Mouse (Mus musculus) neural tube, embryonic 10.5 days (tissue): ENCODE results near the gene Hsd17b13.
"Not testable (repeated sequence)": the region's sequence is repeated elsewhere in the genome, so short reads cannot be mapped to it uniquely, and the experiment has no call there.

Source experiments
- DNase-seq: peaks from one replicate; pipeline ENCODE4 v3.0.0-alpha.2; 2017; ENCODE audit warnings: low spot score; ENCODE audit errors: extremely low spot score

Gene Hsd17b13

DNA sequence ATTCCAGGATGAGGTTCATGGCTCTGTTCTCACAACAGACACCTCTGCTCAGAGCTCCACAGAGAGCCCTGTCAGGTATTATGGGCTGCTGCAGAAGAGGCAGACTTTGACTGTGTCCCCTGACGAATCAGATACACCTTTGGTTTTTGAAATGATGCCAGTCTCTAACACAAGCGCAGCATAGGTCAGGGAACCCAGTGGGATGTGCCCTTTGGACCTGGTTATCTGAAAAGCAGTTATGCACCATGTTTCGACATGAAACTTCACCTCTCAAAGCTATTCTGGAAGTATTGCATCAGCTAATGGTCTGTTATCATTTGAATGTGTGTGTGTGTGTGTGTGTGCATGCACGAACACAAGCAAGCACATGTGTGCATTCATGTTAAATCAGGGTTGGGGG is at the start of gene Hsd17b13:
TSS of gene Hsd17b13 (minus strand) at position 114 of the 400 bp plus-strand sequence.
- no peak for DNase-seq

DNA sequence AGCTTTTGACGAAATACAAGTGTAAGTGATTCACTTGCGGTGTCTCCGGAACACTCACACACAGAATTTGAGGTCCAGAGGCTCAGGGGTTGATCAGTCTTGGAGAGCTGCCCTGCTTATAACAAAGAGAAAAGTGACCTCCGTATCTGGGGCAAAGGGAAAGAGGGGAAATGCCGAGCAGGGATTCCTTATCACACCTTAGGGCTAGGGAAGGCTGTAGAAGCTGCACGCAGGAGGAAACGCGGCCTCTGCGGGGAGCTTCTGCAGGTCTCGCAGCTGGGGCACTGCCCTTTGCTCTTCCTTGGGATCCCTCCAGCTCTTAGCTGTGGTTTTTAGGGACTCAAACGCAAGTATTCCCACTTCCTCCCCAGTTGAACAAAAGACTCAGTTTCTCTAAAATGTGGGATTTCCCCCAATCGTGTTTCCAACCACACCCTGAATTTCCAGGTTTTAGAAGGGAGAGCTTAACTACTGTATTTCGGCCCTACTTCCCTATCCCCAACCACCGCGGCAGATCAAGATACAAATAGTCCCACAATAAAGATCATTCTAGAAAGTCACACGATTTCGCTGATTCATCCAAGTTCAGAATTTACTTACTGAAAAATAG is 48.1 kb upstream of the Hsd17b13 start:
- no peak for DNase-seq

DNA sequence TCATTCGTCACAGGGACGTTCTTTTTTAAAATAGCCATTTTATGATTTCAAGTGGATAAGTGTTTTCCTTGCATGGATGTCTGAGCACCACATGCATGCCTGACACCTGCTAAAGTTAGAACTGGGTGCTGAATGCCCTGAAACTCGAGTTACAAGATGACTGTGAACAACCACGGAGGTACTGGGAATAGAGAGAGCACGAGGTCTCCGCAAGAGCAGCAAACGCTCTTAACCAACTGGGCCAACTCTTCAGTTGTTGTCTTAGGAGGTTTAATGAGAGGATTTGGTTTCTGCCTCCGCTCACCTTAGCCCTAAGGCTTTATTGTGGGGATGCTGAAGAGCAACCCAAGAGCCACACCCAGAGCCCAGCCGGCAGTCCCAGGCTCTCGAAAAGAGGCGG is 47.6 kb upstream of the Hsd17b13 start:
- DNase-seq = no peak

DNA sequence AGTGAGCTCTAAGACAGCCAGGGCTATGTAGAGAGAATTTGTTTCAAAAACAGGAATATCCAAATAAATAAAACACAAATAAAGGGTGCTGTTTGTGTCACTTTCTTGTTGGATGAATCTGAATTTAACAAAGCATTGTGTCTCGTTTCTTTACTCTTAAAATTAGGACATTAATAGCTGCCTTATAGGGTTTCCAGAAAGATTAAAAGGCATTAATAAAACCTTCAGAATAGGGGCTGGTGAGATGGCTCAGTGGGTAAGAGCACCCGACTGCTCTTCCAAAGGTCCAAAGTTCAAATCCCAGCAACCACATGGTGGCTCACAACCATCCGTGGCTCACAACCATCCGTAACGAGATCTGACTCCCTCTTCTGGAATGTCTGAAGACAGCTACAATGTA is 47.0 kb upstream of the Hsd17b13 start:
- DNase-seq = not testable (repeated sequence)

DNA sequence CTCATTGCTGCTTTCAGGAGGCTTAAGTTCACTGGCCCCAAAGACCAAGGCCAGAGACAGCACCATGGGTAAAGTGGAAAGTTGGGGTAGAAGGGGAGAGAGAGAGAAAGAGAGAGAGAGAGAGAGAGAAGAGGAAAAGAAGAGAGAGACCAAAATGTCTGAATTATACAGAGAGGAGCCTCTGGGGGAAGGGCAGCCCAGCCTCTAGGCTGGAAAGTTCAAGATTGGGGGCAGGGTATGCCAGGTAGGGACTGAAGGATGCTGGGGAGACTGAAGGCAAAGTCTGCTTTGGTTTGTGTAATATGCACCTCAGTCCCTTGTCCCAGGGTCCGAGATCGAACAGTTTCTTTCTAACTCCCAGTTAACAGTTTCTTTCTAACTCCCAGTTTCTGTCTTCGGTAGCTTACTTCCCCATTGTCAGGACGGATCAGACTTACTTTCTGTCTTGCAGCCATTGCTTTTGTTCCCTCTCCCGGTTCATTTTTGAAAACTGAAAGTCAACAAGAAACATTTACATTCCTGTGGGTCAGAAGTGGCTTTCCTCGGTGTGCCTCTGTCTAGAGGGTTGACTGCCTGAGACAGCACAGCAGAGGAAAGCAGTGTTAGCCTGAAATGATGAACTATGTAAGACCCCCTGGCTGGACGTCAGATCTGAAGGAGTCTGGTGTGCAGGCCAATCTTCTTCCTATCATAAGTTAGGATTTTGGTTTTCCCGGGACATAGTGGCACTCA is 46.2 kb upstream of the Hsd17b13 start:
- no peak for DNase-seq

DNA sequence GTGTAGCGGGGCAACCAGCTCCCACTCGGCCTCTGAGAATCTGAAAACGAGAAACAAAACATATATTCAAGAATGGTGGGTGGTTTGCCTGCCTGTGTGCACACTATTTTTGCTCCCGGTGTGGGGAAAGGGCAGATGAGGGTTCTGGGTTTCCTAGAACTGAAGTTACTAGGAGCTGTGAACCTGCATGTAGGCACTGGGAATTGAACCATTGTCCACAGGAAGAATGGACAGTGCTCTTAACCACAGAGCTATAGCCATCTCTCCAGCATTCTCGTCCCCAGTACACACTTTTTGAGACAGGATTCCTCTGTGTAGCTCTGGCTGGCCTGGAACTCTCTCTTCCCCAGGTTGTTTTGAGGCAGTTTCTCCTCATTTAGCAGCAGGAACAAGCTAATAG is 45.3 kb upstream of the Hsd17b13 start:
- DNase-seq = no peak

DNA sequence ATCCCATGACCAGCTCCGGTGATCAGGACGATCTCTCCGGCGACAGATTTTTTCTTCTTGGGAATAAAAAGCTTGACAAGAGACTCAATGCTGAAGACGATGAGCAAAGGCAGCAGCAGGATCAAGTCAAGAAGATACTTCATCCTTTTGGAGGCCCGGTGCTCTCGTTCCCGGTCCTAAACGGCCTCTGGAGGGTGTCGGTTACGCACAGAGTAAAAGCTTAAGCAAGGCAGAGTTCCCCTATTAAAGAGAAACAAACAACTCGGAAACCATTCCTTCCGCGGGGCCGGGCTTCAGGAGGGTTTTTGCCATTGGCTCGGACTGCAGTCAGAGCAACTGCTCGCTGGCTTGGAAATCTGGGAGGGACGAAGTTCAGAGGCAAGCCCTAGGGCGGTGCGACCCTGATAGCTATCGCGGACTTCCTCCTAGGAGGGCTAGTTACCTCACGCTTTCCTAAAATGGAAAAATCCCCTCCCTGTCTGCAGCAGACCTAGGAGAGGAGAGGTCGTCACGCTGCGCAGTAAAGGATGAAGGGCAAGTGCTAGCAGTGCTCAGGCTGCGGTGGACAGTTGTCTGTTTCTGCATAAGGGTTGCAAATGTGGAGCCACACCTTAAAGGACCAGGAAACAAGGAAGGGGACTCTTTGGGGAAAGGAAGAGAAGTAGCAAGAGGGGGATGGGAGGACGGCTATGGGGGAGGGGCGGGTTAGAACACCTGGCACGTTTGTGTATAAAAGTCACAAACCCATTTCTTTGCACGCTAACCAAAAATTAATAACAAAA is 44.6 kb upstream of the Hsd17b13 start, which contains the start of gene Hsd17b11:
TSS of gene Hsd17b11 (minus strand) at position 323 of the 782 bp plus-strand sequence.
- DNase-seq = peak; percentile 77

DNA sequence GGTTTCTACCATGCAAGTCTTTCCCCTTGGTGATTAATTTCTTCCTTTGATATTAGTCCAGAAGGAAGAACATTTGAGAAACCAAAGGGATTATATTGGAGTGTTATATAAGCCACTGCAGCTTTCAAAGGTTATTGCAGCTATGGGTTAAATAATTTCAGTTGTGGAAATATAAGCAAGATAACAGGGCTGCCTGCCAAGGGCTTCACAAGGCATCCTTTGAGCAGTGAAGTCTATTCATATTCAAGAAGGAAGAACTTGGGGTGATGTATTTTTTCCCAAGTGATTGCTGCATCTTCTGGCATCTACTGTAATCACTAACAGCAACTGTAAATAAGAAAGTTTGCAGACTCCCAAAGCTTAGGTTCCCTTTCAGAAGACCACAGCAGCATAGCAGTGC is 34.2 kb upstream of the Hsd17b13 start:
- no peak for DNase-seq

DNA sequence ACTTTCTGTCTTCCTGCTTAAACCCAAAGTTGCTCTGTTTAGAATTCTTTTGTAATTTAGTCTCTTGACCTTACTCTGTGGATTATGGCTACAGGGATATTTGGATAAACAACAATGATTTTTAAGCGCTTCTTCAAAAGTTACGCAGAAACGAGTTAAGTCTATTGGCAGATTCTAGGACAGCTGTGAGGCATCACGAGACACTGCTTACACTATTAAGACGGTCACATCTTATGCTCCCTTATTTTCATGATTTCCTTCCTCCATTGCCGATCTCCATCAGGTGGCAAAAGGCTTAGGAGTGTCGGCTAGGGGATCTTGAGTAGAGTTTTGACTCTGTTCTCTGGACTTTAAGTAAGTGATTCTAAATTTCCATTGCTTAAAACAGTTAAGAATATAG is 33.1 kb upstream of the Hsd17b13 start:
- DNase-seq = no peak

DNA sequence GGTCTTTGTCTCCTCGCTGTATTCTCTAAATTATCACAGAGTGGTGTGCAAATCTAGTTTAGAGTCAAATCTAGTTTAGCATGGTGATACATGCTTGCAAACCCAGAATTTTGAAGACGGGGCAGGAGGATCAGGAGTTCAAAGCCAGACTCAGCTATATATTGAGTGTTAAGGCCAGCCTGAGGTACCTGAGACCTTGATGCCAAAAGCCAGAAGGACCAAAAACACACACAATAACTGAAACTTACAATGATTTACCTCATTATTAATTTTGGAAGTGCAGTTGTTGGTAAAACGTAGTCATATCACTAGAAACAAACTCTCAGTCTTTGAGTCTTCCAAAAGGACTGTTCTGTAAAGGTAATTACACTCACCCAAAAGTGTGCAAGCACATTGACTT is 32.2 kb upstream of the Hsd17b13 start:
- no peak for DNase-seq

DNA sequence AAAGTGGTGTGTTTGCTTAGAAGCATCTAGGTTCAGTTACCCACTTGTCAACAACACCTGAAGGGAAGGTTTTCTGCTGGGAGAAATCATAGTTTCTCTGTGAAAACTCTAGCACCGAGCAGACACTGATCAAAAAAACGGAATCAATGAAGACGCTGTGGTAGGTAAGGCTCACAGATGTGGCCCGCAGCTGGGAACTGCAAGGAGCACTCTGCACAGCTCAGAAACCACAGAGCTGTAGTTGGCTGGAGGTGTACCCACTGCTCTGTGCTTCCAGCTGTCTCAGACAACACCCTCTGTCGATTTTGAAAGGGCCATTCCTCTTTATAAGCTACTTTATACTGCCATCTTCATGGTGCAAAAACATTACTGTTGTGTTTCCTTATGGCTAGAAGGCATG is 30.6 kb upstream of the Hsd17b13 start:
- no peak for DNase-seq

DNA sequence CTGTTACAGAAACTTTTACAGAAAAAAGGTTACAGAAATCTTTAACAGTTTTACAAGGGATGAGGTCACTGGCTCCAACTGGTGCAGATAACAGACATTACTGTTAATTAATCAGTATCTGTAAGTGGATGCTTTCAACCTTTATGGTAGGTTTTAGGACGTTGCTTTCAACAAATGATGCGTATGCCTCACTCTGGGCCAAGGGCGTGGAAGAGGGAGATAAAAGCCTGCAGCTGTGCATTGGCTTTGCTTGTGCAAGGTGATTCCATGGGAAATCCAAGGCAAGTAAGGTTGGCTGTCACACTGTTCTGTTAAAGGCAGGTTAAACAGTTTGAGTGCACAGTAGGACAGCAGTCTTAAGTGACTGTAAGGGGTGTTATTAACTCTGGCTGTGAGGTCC is 29.6 kb upstream of the Hsd17b13 start:
- no peak for DNase-seq

DNA sequence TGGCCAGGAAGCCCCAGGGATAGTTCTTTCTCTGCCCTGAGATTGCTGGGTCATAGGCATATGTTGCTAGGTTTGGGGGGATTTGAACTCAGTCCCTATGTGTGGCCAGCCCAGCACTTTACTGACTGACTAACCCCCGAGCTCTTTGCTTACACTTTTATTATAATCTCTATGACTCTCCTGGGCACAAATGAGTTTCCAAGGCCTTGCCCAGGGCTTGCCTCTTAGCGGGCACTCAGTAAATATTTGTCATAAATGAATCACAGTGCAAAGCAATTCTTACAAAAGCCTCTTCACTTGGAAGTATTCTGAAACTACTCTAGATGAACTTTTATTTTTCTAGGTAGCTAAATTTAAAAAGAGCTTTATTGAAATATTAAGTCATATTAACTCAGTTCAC is 26.7 kb upstream of the Hsd17b13 start:
- no peak for DNase-seq

DNA sequence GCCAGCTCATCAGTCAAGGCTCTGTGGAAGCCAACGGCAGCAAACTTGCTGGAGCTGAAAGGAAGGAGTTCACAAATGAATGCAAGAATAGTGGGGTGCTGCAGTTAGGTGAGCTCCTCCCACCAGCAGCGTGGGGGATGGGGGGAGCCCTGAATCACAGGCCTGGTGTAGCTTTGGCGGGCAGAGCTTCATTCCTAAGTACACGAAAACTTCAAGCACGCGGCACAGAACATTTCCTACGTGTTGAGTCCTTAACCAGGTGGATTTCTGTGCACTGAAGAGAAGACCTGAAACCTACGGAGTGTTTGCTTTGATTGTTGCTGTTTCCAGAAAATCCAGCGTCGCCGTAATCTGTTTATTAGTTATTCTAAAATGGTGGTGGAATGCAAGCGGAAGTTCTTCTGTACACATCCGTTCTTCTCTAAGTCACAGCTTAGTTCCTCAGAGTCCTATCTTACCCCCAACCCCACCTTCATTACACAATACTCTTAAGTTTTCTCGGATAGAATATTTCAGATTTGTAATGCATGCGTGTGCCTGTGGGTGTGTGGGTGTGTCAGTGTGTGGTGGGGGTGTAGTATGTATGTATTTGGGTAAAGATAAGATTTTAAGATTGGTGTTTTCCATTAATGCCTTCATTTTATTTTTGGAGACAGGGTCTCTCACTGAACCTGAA is 26.2 kb upstream of the Hsd17b13 start:
- DNase-seq = no peak

DNA sequence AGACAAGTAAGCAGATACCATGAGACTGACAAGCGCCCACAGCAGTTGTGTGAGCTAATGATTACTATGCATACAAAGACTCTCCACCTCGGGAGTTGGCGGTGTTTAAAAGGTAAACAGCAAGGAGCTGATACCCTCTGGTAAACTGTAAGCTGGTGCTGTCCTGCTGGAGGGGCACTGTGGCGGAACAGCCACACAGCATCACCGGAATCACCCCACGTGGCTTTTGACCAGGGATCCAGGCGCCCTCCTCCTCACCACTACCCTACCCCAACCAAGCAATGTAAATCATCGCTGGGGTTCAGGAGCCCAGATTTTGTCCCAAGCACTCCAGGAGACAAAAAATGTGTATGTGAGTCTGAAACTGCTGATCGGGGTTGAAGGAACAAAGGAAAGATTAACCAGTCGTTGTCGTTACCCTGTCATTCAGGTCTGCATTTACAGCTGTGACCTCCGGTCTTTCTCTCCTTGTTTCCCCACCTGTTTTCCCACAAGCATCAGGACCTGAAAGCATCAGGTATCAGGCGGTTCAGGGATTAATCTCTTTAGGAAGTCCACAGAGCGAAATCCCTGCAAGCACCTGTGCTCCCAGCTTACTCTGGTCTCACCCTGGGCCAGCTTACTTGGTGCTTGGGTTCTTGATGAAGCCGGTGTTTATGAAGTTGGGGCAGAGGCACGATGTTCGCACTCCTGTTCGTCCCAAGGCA is 25.5 kb upstream of the Hsd17b13 start:
- DNase-seq = peak; percentile 27

DNA sequence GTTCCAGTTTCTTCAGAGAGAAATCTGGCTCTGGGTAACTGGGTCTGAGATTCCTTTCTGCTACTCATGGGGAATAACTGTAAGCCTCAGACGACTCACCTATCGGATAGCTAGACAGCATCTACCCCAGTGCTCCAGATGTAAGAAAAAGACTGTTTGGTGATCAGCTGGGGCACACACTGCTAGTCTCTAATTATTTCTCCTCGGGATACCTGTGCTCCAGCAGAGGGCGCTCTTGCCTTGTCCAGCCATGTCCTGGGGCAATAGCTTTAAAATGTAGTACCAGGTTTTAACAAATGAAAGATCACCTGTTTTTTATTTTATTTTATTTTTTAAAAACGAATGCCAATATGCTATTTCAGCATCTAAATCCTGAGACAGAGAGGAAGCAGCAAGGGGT is 22.5 kb upstream of the Hsd17b13 start:
- peak; percentile 84 for DNase-seq

DNA sequence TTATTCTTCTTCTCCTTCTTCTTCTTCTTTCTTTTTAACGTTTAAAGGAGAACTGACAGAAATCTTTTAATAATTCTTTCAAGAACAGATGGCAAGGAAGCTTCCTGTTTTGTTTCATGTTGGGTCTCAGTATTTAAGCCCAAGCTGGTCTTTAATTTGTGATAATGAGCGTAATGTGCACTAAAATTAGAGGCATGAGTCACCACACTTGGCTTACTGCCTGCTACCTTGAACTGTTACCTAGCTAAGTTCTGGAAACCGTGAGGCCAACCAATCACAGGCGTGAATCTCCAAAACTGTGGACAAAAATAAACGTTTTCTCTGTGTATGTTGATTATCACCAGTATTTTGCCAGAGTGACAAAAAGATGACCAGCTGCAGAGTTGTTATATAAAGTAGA is 21.5 kb upstream of the Hsd17b13 start:
- no peak for DNase-seq

DNA sequence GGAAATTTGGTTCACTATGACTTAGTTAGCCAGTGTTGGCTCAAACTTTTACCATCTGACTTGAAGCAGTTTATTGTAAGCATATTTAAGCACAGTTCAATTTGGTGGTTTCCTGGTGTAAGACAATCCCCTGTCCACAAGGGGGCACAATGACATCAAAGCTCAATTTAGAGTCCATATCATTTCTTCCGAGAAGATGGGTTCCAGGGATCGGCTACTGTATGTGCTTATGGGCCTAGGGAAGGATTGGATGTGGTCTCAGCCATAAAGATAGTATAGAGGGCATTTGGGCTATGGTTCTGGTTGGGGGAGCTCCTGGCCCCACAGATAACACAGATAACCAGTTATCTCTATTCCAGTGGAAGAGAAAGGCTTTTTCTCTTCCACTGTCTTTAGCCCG is 18.0 kb upstream of the Hsd17b13 start:
- peak; percentile 14 for DNase-seq

DNA sequence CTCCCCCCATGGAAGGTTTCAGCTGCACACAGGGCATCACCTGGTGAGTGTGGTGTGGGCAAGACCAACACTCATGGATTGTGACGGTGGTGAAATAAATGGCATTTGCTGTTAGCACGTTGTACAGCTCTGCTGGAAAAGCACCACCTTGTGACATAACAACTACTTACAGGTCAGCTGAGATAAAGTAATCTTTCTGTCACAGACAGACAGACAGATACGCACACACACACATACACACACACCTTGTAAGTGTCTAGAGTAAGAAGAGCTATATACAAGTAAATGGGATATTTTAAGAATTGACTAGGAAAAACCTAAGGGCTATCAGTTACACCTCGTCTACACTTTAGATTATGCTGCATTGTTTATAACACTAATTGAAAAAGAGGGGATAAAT is 17.5 kb upstream of the Hsd17b13 start:
- peak; percentile 2 for DNase-seq

DNA sequence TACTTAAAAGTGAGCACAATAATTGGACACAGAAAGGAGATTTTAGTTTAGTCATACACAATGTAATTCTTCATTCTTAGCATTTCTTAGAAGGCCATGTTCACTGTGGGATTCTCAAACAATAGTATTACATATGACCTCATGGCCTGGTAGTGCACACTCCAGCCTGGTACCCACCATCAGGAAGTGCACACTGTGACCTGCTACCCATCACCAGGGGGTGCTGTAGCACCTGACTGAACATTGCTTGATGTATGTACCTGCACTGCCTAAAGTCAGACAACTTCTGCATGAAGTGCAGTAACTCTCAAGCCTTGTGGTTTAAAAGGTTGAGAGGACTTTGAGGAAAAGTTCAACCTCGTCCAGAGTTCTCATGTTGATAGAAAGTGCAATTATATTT is 16.4 kb upstream of the Hsd17b13 start:
- peak; percentile 6 for DNase-seq

DNA sequence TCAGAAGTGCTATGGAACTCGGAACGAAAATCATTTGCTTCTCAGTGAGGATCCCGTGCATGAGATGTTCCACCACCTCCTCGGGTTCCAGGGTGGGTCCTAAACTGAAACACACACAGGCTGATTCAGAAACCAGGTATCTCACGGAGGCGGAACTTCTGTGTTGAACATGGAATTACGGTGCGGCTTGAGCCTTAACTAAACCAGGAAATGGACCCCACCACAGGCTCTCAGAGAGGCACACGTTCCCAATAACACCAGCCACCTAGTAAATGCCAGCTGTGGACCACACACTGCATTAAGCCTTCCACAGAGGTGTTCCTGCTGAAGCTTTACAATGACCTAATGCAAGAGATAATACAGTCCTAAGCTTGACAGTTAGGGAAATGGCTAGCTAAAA is 15.6 kb upstream of the Hsd17b13 start:
- peak; percentile 7 for DNase-seq
